Mouse (Mus musculus): Measurements from ENCODE around the gene Cxadr. TPM values are rescaled to one million over a fixed set of nuclear protein-coding genes. Genes with fewer than 3 reads are reported as not detected.

Gene Cxadr
- 133 and 137 TPM in 2 replicates for polyA plus RNA-seq (2012; rRNA removed)

GRCm38 (mm10) chr16:78301183-78301830 lies at the start of gene Cxadr:
Cxadr (plus strand) TSS chr16:78301489.

GRCm38 (mm10) chr16:78376745-78377570 lies 75.7 kb downstream of the Cxadr start, which contains the start of gene Btg3:
Btg3 (minus strand) TSS chr16:78377192.

Other genes starting within 250 kb of the Cxadr start
- gene Btg3, start 75.7 kb downstream of the Cxadr start, polyA plus RNA-seq (2012; rRNA removed), result 6.0 and 7.1 TPM in 2 replicates

Data from central nervous system, embryonic 18 days (tissue).